Mouse (Mus musculus) gastrocnemius, postnatal 10 days (tissue): ENCODE data around the gene Zdhhc13. TPM values are rescaled to one million over a fixed set of nuclear protein-coding genes. Genes with fewer than 3 reads are reported as not detected.

Source experiments
- DNase-seq: peaks from one replicate; pipeline ENCODE4 v3.0.0; 2021; ENCODE audit warnings: mixed read lengths
- total RNA-seq, 2 experiments: library from RNA; stranded (reverse); gene quantifications; 2 replicates each; pipeline ENCODE4 v1.2.3; 2021

The Zdhhc13 gene
- total RNA-seq, 2 experiments from 2014 or later, result 5.1 to 5.9 TPM

GRCm38 (mm10) chr7:48784773-48785523 is 3.9 kb upstream of the Zdhhc13 start:
- no peak for DNase-seq

DNA sequence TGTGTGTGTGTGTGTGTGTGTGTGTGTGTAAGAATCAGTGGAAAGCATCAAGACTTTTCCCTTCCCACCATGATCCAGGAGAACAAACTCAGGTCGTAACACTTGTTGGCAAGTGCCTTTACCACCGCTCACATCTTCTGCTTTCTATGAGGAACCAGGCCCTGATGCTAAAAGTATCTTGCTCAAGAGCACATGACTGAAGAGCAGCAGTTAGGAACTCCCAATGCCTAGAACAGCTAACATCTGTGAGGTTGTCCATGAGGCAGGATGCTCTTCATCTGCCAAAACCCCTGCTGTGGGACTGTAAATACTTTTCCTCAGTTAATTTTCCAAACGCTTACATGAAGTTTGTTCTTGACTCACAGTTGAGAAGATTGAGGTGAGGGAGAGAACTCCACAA is 455 bp upstream of the Zdhhc13 start:
- no peak for DNase-seq

- DNase-seq, result no peak
These were observed 1.3 kb downstream of the Zdhhc13 start for GRCm38 (mm10) chr7:48790117-48790516.

DNA sequence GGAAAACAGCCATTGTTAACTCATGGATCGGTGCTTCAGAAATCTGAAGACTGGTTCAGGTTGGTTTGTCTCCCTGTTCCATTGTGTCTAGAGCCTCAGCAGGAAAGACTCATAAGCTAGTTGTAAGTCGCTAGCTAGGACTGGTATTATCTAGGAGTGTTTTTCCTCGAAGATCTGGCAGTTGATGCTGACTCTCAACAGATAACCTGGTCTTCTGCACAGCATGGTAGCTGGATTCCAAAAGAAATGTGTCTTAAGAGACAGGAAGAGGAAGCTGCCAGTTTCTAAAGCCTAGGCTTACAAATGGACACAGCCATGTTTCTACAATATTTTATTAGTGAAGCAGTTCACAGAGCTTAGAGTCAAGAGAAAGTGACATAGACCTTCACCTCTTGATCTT is 2.6 kb downstream of the Zdhhc13 start:
- DNase-seq, result no peak

- DNase-seq, result no peak
These were observed 6.3 kb downstream of the Zdhhc13 start for GRCm38 (mm10) chr7:48795130-48795529.

GRCm38 (mm10) chr7:48803381-48803780 is 14.6 kb downstream of the Zdhhc13 start:
- DNase-seq, result no peak

GRCm38 (mm10) chr7:48806587-48806986 is 17.8 kb downstream of the Zdhhc13 start:
- no peak for DNase-seq

DNA sequence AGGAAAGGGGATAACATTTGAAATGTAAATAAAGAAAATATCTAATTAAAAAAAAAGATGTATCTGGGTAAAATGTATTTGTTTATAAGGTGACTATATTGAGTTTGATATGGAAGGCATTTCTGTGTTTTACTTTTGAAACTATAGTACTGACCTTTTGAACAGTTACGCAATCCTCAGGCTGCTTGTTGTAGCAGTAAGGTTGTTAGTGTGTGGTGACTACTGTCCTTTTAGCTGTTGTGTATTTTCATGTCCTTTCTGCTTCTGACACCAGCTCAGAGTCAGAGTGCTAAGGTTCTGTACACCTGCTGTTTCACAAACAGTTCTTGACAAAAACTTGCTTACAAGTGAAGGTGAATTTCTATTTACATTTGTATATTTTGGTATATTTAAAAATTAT is 21.8 kb downstream of the Zdhhc13 start:
- no peak for DNase-seq

- no peak for DNase-seq
These were observed 23.6 kb downstream of the Zdhhc13 start for GRCm38 (mm10) chr7:48812358-48812757.

- DNase-seq, result no peak
These were observed 24.8 kb downstream of the Zdhhc13 start for GRCm38 (mm10) chr7:48813594-48813993.

GRCm38 (mm10) chr7:48821654-48822053 is 32.9 kb downstream of the Zdhhc13 start:
- no peak for DNase-seq

GRCm38 (mm10) chr7:48823621-48824020 is 34.8 kb downstream of the Zdhhc13 start:
- DNase-seq, result no peak

- DNase-seq, result no peak
These were observed 35.9 kb downstream of the Zdhhc13 start for GRCm38 (mm10) chr7:48824671-48825070.

GRCm38 (mm10) chr7:48825170-48825569 is 36.4 kb downstream of the Zdhhc13 start:
- no peak for DNase-seq

DNA sequence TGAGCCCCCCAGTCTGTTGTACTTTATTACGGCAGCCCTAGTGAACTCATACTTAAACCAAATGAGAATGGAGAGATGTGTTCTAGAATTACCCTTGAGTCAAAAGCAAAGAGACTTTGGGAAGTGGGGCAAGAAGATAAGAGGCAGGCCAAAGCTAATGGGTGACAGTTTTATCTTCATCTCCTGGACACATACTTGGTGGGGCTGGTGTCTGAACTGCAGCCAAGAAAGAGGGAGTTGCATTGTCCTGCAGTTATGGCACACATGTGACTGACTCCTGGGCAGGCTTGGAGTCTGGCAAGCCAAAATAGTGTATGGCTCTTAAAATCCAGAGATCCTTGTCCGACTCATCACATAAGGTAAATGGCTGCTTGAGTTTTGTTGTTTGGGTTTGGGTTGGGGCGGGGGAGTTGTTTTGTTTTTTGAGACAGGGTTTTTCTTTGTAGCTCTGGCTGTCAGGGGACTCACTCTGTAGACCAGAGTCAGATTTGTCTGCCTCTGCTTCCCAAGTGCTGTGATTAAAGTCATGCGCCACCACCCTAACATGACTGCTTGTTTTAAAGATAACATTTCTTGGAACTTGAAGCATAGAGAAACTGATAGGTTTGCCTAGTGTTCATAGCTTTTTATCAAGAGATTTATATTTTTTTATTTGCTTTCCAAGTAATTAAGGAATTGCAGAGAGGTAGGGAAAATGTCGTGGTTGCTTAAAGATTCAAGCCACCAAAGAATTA is 40.5 kb downstream of the Zdhhc13 start:
- no peak for DNase-seq

GRCm38 (mm10) chr7:48830395-48830794 is 41.6 kb downstream of the Zdhhc13 start:
- DNase-seq, result no peak

DNA sequence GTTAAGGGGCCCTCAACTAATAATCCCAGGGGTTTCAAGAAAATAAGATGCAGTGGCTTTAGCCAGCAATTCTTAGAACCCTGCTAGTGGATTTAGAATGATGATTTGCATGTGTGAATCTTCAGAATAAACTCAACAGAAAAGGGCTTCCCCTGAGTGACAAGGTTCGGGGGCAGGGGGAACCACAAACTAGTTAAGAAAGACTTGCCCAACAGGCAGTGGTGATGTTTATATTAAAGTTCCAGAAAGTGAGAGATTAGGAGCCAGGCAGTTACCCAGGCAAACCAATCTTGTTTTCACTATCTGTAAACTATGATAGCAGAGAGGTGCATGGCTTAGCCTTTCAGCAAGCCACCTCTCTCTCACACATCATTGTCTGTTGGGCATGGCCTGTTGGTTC is 43.9 kb downstream of the Zdhhc13 start:
- DNase-seq, result no peak

- DNase-seq, result no peak
These were observed 45.7 kb downstream of the Zdhhc13 start for GRCm38 (mm10) chr7:48834371-48834970.

GRCm38 (mm10) chr7:48834989-48835626 is 46.3 kb downstream of the Zdhhc13 start:
- DNase-seq, result no peak

- DNase-seq, result no peak
These were observed 48.1 kb downstream of the Zdhhc13 start for GRCm38 (mm10) chr7:48836949-48837348.

- no peak for DNase-seq
These were observed 49.6 kb downstream of the Zdhhc13 start for GRCm38 (mm10) chr7:48838434-48838833.

DNA sequence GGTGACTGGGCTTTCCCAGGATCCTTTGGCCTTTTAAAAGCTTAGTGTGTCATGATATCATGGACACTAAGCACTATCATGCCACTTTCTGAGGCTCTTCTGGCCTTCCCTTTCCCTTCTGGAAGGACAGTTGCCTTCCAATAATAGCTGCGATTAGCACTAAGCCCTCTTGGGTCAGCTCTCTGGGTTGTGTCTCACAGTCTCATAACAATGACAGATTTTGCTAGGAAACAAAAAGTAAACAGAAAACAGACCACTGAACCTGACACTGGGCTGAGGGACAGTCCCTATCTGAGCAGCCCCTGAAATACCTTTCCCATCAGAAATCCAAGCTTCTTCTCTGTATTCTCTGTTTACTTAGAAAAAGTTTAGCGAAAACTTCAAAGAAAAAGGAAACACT is 51.7 kb downstream of the Zdhhc13 start:
- no peak for DNase-seq

GRCm38 (mm10) chr7:48841538-48841937 is 52.7 kb downstream of the Zdhhc13 start:
- DNase-seq, result no peak
